Mouse (Mus musculus) right cerebral cortex, postnatal 4 days (tissue): Measurements from ENCODE around the gene Gosr2.

Experiments
- DNase-seq: peaks from one replicate; pipeline ENCODE4 v3.0.0-alpha.2; 2022

Gene Gosr2

DNA sequence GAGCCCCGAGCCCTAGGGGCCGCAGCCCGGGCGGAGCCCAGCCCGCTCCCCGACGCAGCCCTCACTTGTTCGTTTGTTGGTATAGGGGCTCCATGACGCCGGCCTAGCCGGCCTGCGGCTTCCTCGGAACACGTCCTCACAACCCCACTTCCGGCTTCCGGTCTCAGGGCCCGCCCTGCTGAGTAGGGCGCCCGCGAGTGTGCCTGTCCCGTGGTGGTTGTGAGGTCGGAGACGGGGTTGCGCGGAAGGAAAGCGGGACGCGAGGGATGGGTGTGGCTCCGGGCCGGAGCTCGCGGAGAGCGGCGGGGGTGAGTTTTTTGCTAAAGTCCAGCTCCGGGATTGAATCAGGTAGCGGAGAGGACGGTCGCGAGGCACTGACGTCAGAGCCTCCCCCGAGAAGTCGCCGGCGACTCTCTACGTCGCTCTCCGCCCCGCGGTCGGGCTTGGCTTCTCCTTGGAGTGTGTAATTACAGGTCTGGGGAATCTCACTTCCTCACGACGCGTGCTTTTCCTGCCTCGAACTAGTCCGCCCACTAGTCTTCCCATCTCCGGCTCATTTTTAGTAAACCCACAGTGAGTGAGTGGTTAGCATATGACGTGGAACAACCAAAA, at the start of gene Gosr2:
TSS of gene Gosr2 (minus strand) at position 334 of the 612 bp plus-strand sequence.
- peak; percentile 83 for DNase-seq

DNA sequence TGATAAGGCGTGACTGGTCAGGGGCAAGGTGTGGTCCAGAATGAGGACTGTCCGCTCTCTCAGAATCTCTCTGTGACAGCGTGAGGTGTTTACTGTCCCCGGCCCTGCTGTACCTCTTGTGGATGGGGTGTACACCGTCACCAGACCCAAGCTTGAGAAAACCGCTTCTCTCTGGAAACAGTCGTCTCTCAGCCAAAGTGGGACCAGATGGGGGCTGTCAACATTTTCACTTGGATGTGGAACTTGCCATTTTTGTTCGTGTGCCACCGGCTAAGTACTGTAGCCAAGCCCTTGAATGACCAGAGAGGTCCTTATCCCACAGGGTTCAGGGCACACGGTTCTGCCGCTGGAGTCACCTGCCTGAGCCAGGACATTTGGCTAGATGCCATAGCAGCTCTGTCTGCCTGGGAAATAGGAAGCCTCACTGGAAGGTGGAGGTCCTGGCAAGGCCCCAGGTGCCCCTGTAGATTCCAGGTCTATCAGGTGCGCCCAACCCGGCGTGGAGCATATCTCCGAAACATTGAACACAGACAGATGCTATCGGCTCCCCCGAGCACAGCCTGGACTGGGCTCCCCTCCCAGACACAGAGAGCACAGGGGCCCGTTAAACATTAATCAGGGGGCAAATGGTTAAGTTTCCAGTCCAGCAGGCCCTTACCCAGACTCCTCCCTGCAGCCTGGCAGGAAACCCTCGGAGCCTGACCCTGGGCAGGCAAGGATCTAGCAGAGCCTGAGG, 37.5 kb upstream of the Gosr2 start:
- no peak for DNase-seq

DNA sequence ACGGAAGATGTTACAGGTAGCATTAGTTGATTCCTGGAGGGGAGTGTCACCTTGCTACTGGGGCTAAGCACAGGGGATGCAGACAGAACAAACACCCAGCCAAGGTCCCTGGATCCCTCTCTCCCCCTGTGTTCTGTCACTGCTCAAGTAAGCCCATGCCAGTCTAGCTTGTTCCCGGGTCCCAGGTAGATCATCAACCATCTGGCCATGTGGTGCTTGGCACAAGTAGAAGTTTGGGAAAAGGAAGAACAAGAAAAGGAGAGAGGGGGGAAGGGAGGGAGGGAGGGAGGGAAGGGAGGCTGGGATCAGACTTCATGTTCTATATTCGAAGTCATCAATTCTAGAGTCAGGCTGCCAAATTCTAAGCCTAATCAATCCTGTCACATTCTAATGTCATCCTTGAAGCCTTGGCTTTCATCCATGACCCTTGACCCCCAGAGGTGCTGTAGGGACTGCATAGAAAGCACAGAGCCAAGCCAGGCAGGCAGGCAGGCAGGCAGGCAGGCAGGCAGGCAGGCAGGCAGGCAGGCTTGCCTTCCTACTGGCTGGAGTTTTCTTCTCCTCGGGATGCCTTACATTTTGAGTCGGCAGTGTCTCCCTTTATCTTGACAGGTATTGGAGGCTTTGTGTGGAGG, 36.8 kb upstream of the Gosr2 start:
- DNase-seq: no peak

DNA sequence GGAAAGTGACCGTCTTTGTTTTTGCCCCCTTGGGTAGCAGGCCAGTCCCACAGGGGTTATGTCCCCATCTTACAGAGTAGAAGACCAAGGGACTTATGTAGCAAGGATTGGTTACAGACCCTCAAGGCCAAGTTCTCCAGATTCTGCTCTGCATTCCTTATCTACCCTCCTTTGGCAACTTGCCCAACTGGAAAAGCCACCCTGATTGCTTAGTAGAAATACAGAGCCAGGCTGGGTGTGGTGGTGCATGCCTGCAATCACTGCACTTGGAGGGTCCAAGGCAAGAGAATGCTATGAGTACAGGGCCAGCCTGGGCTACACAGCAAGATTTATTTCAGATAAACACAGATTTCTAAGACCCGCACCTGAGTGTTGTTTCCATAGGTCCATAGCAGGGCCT, 36.3 kb upstream of the Gosr2 start:
- no peak for DNase-seq

DNA sequence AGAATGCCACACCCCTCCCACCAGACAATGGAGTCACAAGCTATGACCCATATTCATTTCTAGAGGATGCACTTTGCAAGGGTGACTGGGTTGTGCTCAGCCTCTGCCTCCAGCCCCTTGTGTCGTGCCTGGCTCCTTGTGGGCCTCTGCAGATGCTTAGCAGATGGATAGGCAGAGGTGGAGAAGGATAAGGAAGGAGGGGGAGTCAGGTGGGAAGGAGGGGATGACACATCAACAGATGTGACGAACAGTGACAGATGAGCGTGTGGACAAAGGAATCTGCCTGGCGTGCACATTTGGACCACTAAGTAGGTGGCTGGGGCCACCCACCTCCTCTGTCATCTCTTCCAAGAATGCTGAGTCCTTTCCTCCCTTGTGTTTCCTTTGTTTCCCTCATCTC, 35.4 kb upstream of the Gosr2 start:
- no peak for DNase-seq

DNA sequence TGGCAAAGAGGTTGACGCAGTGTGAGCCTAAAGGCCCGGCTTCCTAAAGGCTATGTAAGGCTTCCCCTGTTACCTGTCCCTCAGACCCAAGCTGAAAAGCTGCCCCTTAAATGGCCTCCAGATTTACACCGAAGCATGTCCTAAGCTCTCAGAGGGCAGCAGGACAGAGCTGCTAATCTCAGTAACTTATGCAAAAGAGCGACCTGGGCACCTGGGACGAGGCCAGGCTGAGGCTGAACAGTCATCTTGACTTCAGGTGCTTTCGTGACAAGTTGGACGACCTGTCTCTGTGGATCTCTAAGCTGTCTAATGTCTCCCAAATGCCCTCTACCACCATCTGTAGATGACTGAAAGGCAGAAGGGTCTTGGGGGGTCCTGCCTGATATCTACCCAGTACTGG, 34.6 kb upstream of the Gosr2 start:
- DNase-seq: no peak

DNA sequence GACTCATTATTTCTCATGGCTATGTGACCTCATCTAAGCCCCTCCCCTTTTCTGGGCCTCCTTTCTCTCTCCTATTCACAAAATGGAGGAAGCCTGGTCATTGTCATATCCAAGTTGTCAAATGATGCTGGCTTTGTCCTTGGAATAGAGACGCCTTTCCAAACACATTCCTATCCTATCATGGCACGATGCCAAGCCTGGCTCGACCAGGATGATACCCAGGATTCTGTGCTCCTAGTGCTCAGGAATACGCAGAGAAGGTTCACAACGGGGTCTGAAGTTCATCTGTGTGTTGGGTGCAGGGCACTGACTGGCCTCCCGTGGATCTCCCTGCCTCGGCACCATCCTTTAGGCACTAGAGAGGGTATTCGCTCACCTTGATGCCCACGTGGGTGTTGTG, 33.9 kb upstream of the Gosr2 start:
- DNase-seq: no peak

DNA sequence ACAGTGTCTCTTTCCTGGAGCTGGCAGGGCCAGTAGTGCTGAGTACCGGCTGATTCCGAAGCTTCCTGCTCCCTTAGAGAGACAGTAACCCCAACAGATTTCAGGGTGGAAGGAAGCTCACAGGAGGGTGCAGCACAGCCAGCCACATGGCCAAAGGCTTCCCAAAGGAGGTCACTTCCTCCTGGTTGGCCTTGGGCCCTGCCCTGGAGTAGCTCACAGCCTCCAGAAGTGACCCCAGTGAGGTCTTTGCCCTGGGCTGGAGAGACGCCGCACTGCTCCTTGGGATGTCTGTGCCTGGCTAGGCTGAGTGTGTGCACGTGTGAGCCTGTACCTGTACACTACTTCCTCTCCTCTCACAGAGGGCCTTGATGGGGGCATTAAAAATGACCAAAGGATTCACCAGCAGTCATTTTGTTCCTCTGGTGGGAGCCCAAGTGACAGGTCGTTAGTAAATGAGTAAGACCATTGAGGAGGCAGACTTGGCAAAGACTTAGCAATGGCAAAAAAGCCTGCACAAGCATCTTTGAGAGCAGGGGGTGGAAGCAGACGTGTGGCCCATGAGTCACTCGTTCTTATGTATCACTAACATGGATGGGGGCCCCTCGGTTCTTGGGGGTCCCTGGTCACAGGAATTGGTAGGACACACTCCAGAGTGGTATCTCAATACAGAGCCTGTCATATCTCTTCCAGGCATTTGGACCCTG, 31.7 kb upstream of the Gosr2 start:
- no peak for DNase-seq

DNA sequence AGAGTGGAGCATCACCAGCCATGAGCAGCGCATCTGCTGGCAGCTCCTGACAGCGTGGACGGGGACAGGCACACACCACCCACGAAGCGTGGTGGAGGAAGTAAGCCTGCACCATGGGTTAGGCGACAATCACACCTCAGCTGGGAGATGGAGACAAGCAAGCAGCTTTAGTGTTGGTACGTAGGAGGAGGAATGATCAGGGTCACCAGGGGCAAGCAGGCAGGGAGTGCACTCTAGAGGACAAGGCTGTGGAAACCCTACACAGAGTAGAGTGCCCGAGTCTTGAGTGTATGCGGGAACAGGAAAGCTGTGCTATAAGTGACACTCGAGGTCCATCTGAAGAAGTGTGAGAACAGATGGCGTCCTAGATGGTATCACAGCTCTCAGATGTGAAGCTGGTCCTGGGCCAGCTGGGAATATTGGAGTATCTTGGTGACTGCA, 26.7 kb upstream of the Gosr2 start:
- DNase-seq: no peak

DNA sequence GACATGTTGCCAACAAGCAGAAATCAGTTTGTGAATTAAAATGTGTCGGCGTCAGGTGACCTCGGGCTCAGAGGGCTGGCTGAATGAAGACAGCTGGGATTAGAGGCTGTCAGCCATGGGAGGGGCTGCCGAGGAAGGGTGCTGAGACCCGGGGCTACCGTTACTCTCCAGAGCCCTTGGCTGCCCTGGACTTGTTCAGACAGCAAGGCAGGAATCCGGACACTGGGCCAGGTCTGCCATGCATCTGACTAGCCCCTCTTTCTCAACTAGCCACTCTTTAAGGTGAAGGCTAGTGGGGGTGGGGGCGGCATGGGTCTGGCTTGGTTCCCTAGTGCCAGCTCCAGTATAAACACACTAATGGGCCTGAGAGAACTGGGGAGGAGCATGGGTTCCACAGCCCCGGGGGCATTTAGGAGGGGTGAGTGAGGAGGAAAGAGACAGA, 24.4 kb upstream of the Gosr2 start:
- DNase-seq: no peak

DNA sequence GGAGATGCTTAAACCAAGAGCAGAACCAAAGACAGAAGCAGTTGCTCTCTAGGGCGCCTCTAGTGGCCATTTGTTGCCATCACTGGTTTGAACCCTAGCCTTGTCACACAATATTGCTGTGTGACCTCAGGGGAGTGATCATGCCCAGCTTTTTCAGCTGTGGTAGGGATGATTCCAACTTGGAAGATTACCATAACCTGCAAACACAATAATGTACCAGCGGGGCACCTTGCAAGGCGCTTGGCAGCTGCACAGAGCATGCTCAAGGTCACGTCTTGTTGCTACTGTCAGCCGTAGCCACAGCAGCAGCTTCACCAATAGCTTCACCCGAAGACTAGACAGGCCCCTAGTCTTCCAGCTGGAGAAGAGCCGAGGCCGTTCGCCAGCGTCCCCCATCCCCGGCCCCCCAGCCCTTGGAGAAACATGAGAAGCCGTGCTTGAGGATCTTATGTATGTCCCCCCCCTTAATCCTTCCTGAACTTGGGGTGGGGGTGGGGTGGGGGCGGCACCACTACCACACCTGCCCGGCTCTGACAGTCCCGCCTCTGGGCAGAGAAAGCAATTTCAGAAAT, 23.9 kb upstream of the Gosr2 start:
- DNase-seq: peak; percentile 42

DNA sequence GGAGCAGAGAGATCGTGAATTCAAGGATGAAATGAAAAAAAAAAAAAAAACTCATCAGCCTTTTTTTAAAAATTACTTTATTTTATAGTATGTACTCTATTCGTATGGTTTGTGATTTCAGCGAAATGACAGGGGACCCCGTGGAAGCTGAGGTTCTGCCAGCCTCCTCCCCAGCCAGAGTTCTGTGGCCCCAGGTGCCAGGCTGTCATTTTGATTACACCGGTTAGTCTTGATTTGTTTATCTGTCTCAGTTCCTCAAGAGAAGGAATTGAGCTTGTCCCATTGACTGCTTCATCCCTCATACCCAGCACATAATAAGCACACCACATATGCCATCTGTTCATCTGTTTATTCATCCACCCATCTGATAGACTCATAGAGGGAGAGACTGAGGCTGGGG, 21.7 kb upstream of the Gosr2 start:
- DNase-seq: no peak

DNA sequence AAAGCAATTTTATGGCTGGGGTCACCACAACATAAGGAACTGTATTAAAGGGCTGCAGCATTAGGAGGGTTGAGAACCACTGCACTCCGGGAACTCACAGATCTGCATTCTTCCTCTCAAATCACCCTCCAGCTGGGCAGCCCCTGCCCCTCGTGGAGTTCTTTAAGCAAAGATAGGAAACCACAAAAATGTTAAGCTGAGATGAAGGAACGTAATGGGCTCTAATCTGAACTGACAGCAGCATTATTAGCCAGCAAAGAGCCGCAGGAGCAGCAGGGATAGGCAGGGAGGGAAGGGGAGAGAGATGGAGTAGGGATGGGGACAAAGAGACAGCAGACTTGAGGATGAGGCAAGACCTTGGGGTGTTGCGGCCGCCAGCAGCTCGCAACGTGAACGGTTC, 19.3 kb upstream of the Gosr2 start:
- DNase-seq: no peak

DNA sequence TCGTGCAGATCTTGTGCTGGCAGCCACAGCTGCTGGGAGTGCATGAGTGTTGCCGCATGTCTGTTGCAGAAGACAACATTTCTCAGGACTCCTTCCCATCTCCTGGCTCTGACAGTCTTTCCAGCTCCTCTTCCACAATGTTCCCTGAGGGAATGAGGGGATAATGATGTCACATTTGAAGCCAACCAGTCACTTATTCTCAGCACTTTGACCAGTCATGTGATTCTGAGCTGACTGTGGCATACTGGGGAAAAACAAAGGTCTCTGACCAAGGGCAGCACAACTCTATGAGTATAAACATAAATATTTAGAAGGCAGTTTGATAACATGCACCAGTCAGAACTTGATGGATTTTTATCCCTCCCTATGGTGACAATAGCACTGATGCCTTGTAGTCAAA, 16.4 kb upstream of the Gosr2 start:
- DNase-seq: no peak

DNA sequence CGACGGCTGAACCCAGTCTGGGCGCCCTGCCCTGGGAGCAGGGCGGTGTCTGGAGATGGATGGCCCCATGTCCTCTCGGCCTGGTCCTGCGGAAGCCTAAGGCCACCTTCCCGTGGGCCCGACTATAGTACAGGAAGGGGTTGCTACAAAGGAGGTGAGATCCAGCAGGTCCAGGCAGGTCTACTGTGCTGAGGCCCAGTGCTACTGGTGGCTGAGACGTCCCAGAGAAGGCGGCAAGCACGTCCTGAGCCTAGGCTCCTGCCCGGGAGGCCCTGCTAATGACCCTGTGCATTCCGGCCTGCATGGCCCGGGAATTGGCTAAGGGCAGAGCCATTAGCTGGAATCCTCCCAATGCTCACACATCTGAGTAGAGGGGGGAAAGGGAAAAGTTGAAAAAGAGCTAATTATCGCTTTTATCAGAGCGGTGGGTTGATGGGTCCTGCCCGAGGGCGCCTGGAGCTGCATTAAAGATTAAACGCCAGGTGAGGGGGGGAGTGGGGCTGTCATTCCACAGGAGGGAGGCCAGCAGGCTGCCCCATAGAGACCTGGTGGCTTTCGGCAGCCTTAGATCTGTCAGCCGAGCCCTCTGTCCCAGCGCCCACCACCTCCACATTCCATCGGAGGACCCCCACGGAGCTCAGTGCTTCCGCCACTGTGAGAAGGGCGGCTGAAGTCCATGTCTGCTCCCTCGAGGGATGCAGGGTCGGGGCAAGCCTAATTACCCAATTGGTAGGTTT, 14.3 kb upstream of the Gosr2 start:
- no peak for DNase-seq

DNA sequence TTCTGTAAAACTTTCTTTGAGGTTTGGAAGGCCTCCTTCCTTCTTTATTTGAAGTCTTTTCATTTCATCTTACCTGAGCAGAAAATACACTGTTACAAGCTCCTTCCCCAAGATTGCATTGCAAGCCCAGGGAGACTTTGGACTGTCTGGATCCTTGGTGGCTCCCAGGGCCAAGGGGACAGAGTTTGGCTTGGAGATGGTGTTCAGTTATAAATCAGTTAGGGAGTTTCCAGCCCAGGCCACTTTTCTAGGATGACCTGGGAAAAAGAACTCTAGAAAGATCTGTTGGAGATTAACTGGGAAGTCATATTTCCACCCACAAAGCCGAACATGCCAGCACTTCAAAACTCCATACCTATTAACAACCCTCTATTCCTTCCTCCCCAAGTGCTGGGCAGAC, 12.3 kb upstream of the Gosr2 start:
- DNase-seq: no peak

DNA sequence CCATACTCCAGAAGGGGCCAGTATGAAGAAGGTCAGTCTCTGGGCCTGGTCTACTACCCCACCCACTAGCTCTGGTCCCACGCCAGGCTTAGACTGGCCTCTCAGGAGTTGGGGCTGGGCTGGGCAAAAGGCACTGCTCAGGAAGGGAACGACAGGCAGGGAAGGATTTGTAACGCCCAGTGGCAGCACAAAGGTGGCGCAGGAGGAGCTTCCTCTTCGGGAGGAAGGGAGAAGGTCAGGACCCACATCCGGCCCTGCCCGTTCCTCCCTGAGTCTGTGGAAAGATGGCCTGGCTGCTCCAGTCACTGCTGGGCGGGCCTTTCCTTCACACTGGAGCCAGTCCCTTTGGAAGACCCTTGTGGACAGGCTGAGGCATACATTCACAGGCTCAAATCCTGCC, 9.3 kb upstream of the Gosr2 start:
- DNase-seq: no peak

DNA sequence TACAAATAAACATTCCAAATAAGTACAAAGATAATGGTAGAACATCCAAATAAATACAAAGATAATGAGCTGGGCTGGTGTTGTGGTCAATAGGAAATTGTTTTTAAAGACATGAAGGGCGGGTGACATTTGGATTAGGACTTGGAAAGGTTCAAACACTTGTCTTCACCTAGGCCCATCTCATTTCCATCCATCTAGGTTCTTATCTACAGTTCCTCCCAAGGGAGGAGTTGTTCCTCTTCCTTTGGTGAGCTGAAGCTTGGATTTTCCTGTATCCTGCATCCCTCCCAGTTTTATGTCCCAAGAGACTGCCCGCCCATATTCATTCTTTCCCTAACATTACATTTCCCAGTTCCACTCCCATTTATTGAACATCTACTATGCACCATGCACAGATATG, 528 bp upstream of the Gosr2 start:
- DNase-seq: no peak

DNA sequence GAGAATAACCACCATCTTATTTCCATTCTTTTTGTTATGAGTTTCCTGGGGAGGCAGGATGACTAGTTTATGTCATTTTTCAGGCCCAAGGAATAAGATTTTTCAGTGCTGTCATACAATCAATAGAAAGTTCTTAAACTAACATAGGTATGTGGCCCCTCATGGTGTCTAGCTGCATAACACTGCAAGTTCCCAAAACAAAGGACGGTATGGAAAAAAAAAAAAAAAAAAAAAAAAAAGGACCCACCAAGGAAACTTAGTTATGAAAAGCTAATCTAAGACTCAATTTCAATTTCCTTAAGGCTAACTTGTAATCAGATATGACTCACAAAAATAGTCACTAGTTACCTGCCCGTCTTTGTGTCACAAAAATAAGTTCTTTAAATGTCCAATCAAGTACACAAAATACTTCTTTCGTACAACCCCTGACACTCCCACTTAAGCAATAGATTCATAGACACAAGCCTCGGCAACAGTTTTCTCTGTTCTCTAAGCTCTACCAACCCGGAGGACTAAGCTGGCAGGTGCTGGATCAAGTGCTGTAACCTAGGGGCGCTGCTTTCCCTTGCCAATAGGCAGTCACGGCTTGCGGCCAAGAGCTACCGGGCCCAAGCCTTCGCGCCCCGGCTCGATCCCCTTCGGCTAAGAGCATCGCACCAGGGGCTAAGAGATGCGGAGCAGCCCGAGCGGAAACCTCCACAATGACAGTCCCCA, 690 bp downstream of the Gosr2 start:
- no peak for DNase-seq

DNA sequence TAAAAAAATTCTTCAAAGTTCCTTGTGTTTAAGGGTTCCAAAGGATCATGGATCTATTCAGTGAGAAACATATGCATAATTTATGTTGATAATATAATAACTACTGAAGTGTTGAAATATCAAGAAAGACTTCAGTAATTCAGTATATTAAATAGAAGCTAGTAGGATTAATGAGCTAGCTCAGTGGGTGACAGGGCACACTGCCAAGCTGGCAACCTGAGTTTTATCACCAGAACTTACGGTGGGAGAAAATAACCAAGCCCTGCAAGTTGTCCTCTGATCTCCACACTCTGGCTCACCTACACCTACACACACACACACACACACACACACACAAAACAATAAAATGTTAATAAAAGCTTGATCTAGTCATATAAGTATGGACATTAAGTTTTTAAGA, 4.5 kb downstream of the Gosr2 start:
- DNase-seq: no peak

DNA sequence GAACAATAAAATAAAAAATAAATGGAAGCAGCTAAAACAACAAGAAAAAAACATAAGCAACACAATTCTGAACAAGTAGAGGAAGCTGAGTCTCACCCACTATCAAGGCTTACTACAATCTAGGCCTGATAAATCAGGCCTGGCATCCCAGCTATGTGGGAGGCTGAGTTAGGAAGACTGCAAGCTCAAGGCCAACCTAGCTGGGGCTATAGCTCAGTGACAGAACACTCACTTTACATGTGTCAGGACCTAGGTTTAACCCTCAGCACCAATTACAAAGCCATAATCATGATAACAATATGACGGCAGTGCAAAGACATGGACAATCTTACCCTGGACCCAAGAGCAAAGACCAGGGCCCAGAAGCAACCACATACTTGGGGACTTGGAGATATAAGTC, 6.7 kb downstream of the Gosr2 start:
- DNase-seq: no peak

DNA sequence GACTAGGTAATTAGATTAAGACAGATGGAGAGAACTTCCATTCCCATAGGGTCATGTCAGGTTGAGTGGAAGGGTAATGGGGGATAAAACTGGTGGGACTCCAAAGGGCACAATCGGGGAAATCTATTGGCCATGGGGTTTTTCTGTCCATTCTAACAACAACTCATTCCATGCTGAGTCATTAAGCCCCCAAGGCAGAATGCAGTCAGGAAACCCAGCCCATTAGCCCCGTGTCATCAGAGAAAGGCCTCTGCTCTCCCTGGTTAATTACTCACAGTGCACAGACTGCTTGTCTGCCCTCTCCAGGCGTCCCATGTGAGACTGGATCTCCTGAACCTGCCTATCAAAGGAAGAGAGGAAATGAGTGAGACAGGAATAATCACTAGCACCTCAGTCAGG, 8.7 kb downstream of the Gosr2 start:
- no peak for DNase-seq
